Mouse (Mus musculus): ENCODE data around the gene Gsdma2. TPM values are rescaled to one million over a fixed set of nuclear protein-coding genes. Genes with fewer than 3 reads are reported as not detected.
"Not testable (repeated sequence)": the region's sequence is repeated elsewhere in the genome, so short reads cannot be mapped to it uniquely, and the experiment has no call there.

Gene Gsdma2
- total RNA-seq, 2 experiments from 2014 or later, result 0.89 to 1.1 TPM

DNA sequence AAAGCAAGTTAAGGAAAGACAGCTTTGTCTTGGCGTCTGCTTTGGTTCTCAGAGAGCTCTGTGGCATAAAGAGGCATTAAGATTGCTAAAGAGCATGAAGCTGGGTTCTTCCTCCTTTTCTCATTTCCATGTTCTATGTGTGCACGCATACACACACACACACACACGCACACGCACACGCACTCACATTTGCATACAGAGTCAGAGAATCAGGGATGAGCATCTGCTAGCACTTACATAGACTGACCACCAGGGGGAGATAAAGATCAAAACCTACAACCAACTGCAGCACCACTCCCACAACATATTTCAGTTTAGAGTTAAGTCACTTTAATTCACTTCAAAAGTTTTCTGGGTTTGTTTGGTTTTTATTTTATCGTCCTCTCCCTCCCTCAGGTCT lies 14.0 kb downstream of the Gsdma2 start:
- DNase-seq (ENCODE audit: low spot score in 2 of 2), result peak in 1 of 2 experiments; percentile 23

GRCm38 (mm10) chr11:98664091-98664490 lies 17.5 kb downstream of the Gsdma2 start, which contains the start of gene Gsdma:
Gsdma (plus strand) TSS chr11:98664351.
- no peak for DNase-seq (ENCODE audit: low spot score in 2 of 2)

GRCm38 (mm10) chr11:98668984-98669383 lies 22.4 kb downstream of the Gsdma2 start:
- no peak for DNase-seq (ENCODE audit: low spot score in 2 of 2)

DNA sequence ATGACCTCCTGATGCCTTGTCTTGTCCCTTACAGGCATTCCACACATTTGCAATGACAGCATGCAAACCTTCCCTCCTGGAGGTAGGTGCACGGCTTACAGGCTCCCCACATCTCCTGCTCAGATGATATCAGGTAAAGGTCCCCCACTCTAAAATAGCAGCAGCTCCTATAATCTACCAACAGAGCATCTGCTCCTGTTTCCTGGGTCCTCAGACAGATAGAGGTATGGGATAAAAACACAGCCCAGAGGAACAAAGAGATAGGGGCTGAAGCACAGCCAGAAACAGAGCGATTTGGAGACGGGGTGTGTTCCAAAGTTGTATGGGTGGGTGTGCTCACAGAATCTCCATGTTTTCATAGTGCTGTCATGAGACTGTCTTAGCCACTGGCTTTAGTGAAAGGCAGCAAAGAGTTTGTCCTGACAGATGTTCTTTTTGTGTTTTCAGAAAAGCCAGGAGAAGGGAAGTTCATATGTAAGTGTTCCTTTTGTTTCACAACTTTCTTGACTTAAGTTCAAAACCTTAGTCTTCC lies 24.8 kb downstream of the Gsdma2 start:
- DNase-seq (ENCODE audit: low spot score in 2 of 2), result no peak

- DNase-seq (ENCODE audit: low spot score in 2 of 2), result peak in 1 of 2 experiments; percentile 20
These were observed 25.3 kb downstream of the Gsdma2 start for GRCm38 (mm10) chr11:98671857-98672256.

- DNase-seq (ENCODE audit: low spot score in 2 of 2), result no peak
These were observed 25.9 kb downstream of the Gsdma2 start for GRCm38 (mm10) chr11:98672482-98672881.

- DNase-seq (ENCODE audit: low spot score in 2 of 2), result peak; percentile 31 to 54
These were observed 26.6 kb downstream of the Gsdma2 start for GRCm38 (mm10) chr11:98673136-98673535.

DNA sequence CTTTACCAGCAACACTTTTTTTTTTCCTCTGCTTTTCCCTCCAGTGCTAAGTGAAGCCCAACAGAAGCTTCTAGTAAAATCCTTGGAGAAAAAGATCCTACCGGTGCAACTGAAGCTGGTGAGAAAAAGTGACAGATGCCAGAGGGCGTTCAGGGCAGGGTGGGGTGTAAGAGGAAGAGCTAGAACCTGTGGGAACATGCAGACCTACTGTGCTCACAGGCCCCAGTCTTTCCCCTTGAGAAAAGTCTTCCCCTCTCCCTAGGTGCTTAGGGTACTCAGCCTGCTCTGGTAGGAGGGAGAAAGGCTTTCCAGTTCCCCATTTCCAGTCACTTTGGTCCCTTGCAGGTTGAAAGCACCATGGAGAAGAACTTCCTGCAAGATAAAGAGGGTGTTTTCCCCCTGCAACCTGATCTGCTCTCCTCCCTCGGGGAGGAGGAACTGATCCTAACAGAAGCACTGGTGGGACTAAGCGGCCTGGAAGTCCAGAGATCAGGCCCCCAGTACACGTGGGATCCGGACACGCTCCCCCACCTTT lies 29.3 kb downstream of the Gsdma2 start:
- no peak for DNase-seq (ENCODE audit: low spot score in 2 of 2)

- DNase-seq (ENCODE audit: low spot score in 2 of 2), result no peak
These were observed 33.5 kb downstream of the Gsdma2 start for GRCm38 (mm10) chr11:98680023-98680422.

DNA sequence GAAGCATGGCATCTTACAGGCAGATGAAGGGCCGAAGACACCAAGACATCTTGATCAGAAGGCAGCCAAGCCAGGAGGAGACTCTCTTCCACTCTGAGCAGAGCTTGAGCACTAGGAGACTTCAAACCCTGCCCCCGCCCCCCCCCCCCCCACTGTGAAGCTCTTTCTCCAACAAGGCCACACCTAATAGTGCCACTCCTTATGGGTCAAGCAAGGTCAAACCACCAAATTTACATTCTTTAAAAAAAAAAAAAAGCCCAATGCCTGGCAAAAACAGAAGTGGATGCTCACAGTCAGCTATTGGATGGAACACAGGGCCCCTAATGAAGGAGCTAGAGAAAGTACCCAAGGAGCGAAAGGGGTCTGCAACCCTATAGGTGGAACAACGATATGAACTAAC lies 34.0 kb downstream of the Gsdma2 start:
- DNase-seq (ENCODE audit: low spot score in 2 of 2), result not testable (repeated sequence)

- no peak for DNase-seq (ENCODE audit: low spot score in 2 of 2)
These were observed 34.6 kb downstream of the Gsdma2 start for GRCm38 (mm10) chr11:98681186-98681585.

- peak; percentile 95 to 97 for DNase-seq (ENCODE audit: low spot score in 2 of 2)
These were observed 35.5 kb downstream of the Gsdma2 start, which contains the start of gene Psmd3 for GRCm38 (mm10) chr11:98681786-98682745. Psmd3 (plus strand) TSS chr11:98682554.

DNA sequence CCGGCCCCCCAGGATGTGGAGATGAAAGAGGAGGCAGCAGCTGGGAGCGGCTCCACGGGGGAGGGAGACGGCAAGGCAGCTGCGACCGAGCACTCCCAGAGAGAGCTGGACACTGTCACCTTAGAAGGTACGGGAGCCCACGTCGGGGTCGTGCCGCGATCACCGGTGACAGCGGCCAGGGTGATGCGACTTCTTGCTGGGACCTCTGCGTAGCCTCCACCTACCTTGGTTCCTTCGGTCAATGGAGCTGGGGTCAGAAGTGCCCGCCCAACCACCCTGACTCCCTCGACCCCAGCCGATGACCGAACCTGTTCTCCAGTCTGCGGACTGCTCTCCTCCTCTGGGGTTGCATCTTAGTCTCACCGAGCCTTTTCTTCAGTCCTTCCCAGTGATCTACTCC lies 36.3 kb downstream of the Gsdma2 start:
- DNase-seq (ENCODE audit: low spot score in 2 of 2), result no peak

DNA sequence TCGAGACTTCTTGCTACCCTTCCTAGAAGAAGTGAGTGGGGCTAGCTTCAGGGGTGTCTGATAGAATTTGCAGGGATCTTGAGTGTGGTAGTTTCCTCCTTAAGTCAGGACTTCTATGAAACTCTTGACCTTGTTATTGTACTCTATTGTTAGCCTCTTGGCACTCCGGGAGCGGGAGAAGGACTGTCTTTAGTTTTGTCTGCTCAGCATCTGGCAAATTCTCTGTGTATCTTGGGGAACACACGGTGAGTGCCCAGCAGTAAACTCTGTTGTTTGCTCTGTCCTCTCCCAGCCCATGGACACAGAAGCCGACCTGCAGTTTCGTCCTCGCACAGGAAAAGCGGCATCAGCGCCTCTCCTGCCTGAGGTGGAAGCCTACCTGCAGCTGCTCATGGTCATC lies 39.1 kb downstream of the Gsdma2 start:
- no peak for DNase-seq (ENCODE audit: low spot score in 2 of 2)

- no peak for DNase-seq (ENCODE audit: low spot score in 2 of 2)
These were observed 40.4 kb downstream of the Gsdma2 start for GRCm38 (mm10) chr11:98686976-98687375.

GRCm38 (mm10) chr11:98688009-98688408 lies 41.5 kb downstream of the Gsdma2 start:
- no peak for DNase-seq (ENCODE audit: low spot score in 2 of 2)

GRCm38 (mm10) chr11:98693201-98693600 lies 46.6 kb downstream of the Gsdma2 start:
- DNase-seq (ENCODE audit: low spot score in 2 of 2), result no peak

DNA sequence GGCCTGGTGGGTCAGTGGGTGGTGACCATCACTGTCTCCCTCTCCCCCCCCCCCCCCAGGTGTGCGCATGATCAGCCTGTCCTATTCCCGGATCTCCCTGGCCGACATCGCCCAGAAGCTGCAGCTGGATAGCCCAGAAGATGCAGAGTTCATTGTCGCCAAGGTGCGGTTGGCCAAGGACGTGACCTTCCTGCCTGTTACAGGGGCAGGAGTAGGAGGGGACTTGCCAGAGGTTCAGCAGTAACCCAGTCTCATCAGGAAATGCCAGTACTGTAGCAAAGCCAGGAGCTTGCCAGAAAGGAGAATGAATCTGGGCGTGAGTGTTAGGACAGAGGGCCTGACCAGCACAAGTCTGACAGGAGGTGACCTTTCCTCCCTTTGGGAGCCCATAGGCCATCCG lies 47.2 kb downstream of the Gsdma2 start:
- no peak for DNase-seq (ENCODE audit: low spot score in 2 of 2)

GRCm38 (mm10) chr11:98694301-98694700 lies 47.7 kb downstream of the Gsdma2 start:
- no peak for DNase-seq (ENCODE audit: low spot score in 2 of 2)

GRCm38 (mm10) chr11:98695408-98695807 lies 48.8 kb downstream of the Gsdma2 start:
- no peak for DNase-seq (ENCODE audit: low spot score in 2 of 2)

DNA sequence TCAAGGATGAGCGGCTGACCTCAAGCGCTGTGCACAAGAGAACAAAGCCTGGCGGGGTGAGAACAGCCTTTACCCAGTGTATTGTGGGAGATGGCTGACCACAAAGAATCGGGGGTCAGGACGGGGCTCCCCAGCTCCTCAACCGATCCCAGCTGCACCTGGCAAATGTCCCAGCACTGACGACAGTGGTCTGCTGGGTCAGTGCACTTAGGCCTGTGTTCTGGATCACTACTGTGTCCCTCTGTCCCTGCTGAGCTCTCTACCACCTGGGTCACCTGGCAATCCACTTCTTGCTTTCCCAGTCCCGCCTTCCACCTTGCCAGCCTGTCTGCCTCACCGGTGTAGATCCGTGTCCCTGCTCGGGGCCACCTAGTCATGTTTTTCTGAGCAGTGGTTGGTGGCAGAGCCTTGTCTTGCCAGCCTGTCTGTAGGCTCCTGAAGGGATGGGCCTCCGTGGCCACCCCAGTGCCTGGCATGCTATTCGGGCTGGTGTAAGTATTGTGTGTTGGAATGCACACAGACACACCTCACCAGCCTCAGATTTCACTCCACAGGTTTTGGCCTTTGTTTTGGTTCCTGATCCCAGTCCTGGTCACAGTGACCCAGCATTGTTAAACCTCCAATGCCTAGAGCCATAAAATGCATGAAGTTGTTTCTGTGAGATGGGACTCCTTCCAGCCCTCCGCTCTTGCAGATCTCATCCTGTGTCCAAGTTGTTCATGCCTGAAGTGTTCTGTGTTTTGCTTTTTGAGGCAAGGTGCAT lies 50.1 kb downstream of the Gsdma2 start:
- no peak for DNase-seq (ENCODE audit: low spot score in 2 of 2)
